Mouse (Mus musculus): ENCODE measurements around the gene Atg14.

Atg14 gene

DNA sequence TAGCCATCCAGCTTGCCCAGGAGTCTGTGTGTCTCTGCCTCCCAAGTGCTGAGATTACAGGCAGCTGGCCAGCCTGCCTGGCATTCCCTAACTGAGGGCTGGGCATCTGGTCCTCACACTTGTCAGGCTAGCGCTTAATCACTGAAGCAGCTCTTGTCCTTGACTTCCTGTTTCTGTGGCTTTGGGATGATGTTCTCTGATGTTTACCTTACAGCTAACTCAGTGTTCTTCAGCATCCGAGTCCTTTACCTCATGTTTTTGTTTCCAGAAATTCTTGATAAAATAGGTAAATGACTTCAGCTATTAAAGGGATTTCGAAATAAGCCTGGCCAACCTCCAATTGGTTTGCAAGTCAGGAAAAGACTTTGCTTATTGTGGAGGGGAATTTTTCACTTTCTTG is 66.4 kb downstream of the Atg14 start:
- 57% methylated on average over 3 of the region's 3 CpGs for WGBS

DNA sequence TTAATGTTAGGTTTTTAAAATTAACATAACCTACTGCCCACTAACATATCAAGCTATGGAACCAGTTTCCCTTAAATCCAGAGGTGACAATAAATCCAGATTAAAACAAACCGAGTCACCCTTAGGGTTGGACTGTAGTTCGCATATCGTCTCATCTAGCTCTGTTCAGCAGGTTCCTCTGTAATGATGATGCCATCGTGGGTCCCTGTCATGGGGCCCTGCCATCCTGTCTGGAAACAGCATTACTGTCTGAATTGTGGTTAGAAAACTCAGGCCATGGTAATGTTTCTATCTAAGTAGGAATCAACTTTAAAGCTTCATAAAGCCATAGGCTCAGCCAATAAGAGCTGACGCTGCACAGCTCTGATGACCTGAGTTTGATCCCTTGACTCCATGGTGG is 71.8 kb downstream of the Atg14 start:
- 68% methylated on average over 5 of the region's 5 CpGs for WGBS

DNA sequence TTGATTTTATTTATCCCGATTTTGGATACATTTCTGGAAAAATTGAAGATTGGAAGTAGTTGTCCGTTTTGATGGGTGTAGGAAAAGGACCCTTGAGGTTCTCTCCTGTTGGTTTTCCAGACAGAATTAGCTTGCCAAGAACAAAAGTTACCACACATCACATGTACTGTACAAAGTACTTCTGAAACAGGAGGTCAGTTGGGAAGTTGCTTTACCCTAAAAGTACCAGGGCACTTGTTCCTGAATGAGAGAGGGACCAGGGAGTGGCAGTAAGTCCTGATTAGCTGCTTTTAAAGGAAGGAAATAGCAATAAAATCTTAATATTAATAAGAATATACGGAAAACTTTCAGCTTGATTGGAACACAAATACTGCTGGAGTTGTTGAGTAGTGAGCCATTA is 73.3 kb downstream of the Atg14 start:
- WGBS: 76% methylated on average over 3 of the region's 3 CpGs

DNA sequence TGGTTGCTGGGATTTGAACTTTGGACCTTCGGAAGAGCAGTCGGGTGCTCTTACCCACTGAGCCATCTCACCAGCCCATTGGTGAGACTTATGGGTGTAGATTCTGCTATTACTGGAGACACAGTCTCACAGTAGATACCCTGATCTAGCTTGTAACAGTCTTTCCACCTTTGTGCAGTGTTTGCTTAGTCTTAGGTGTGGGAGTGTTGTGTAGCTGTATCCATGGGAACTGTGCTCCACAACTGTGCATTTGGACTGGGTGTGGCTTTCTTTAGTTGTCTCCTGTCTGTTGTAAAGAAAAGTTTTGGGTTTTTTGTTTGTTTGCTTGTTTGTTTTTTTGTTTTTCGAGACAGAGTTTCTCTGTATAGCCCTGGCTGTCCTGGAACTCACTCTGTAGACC is 74.5 kb downstream of the Atg14 start:
- WGBS: 93% methylated on average over 3 of the region's 3 CpGs

DNA sequence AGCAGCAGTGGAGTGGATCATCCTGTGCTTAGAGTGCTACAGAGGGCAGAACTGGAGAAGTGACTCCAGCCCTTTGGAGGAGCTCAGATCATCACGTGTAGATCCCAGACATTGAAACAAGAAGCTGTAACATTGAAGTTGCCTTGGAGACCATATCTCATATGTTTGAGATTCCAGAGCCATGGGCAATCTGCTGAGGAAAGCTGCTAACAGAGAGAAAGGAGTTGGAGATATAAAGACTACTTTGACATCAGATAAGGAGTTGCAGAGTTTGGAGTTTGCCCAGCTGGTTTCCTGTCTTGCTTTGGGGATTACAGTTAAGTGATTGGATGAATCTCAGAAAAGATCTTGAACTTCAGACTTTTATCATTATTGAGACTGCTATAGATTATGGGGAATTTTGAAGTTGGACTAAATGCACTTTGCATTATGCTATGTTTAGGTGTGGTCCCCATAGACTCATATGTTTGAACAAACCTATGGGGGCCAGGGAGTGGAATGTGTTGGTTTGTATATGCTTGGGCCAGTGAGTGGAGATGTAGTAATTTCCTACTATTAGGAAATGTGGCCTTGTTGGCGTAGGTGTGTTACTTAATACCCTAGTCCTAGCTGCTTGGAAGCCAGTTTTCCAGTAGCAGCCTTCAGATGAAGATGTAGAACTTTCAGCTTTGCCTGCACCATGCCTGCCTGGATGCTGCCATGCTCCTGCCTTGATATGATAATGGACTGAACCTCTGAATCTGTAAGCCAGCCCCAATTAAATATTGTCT is 76.7 kb downstream of the Atg14 start:
- WGBS: 76% methylated on average over 2 of the region's 2 CpGs

All from cerebral cortex, adult 2 months (tissue).